Comparison of ENCODE assay signal across 27 mouse cellular contexts in genomic region chr5:64590036-64590435, GRCm38 (mm10).
DNase-seq lines count a peak whose midpoint lies in the region; ATAC-seq lines count a peak whose summit lies in the region.
"Had no signal": no experiment of that assay in that cellular context is flagged by ENCODE, and none has a peak within 500 bp of the region (broad histone marks: within the 10 kb centered on the region; RNA-seq: fewer than 3 reads in every experiment).

No protein-coding gene starts in this region.

- no peak overlapping the region for H3K4me2 ChIP-seq in lung, embryonic 16.5 days (ENCODE audit: low read depth, low read length)
- peak overlapping the region; percentile 45 for H3K4me2 ChIP-seq in liver, embryonic 13.5 days
- no peak overlapping the region for H3K4me2 ChIP-seq in hindbrain, embryonic 14.5 days (replicated peaks)
- H3K4me2 ChIP-seq in midbrain, embryonic 14.5 days (ENCODE audit: low read length), result no peak overlapping the region
- H3K4me2 ChIP-seq: heart, embryonic 15.5 days; hindbrain, embryonic 15.5 days; limb, embryonic 13.5 days; midbrain, embryonic 11.5 days; neural tube, embryonic 13.5 days had no signal

- H3K27ac ChIP-seq in lung, embryonic 16.5 days (ENCODE audit: low read length), result peak overlapping the region; percentile 31; the same call in 1 of the 2 replicates
- H3K27ac ChIP-seq in liver, embryonic 13.5 days, result peak overlapping the region; percentile 98
- H3K27ac ChIP-seq in hindbrain, embryonic 14.5 days, result no peak overlapping the region
- no peak overlapping the region for H3K27ac ChIP-seq in midbrain, embryonic 14.5 days (replicated peaks; ENCODE audit: low read depth, low read length)
- H3K27ac ChIP-seq: heart, embryonic 15.5 days; hindbrain, embryonic 15.5 days; layer of hippocampus, adult 2 months; limb, embryonic 13.5 days; neural tube, embryonic 13.5 days had no signal

- no peak overlapping the region for H3K4me3 ChIP-seq in lung, embryonic 16.5 days (ENCODE audit: low read length)
- H3K4me3 ChIP-seq in liver, embryonic 13.5 days (replicated peaks), result no peak overlapping the region
- H3K4me3 ChIP-seq in hindbrain, embryonic 14.5 days (replicated peaks; ENCODE audit: low read length), result no peak overlapping the region
- H3K4me3 ChIP-seq in midbrain, embryonic 14.5 days (replicated peaks; ENCODE audit: low read depth, low read length), result no peak overlapping the region
- H3K4me3 ChIP-seq: heart, embryonic 15.5 days; hindbrain, embryonic 15.5 days; layer of hippocampus, adult 2 months; limb, embryonic 13.5 days; neural tube, embryonic 13.5 days had no signal

- ATAC-seq in lung, embryonic 16.5 days (ENCODE audit: low read depth), result peak; percentile 52; the same call in 1 of the 2 replicates
- peak; percentile 28; the same call in 1 of the 2 replicates for ATAC-seq in erythroblast, adult 5-6 weeks (replicated peaks; ENCODE audit: low FRiP score, poor library complexity, severe bottlenecking)
- peak; percentile 32 for ATAC-seq in liver, embryonic 13.5 days (ENCODE audit: low read depth)
- ATAC-seq in megakaryocyte-erythroid progenitor cell, adult 5-6 weeks (replicated peaks; ENCODE audit: low FRiP score, low TSS enrichment, poor library complexity, severe bottlenecking), result 0 out of 2 replicates have a peak, but pooled peaks have one; percentile 4
- ATAC-seq in hindbrain, embryonic 14.5 days (ENCODE audit: low FRiP score), result no peak
- ATAC-seq in midbrain, embryonic 14.5 days (ENCODE audit: low FRiP score, low TSS enrichment), result no peak
- ATAC-seq: CD4-positive, CD25-positive, alpha-beta regulatory T cell, adult 4 months; forebrain, postnatal 0 days had no signal

- H3K9me3 ChIP-seq in lung, embryonic 16.5 days (ENCODE audit: control insufficient read depth, low read length), result no peaks in the 10 kb centered on the region
- no peaks in the 10 kb centered on the region for H3K9me3 ChIP-seq in liver, embryonic 13.5 days (replicated peaks)
- H3K9me3 ChIP-seq in hindbrain, embryonic 14.5 days (ENCODE audit: control insufficient read depth, low read length), result no peaks in the 10 kb centered on the region
- no peaks in the 10 kb centered on the region for H3K9me3 ChIP-seq in midbrain, embryonic 14.5 days (ENCODE audit: control insufficient read depth, low read length)
- H3K9me3 ChIP-seq: heart, embryonic 15.5 days; hindbrain, embryonic 15.5 days; limb, embryonic 13.5 days had no signal

- H3K27me3 ChIP-seq in lung, embryonic 16.5 days (ENCODE audit: control insufficient read depth, insufficient read depth, low read depth, low read length), result no peaks in the 10 kb centered on the region
- no peaks in the 10 kb centered on the region for H3K27me3 ChIP-seq in liver, embryonic 13.5 days
- H3K27me3 ChIP-seq in hindbrain, embryonic 14.5 days (ENCODE audit: control insufficient read depth, insufficient read depth, low read length), result no peaks in the 10 kb centered on the region
- H3K27me3 ChIP-seq in midbrain, embryonic 14.5 days (ENCODE audit: control insufficient read depth, insufficient read depth, low read length), result no peaks in the 10 kb centered on the region
- H3K27me3 ChIP-seq: heart, embryonic 15.5 days; hindbrain, embryonic 15.5 days; limb, embryonic 13.5 days; neural tube, embryonic 13.5 days had no signal

- WGBS in lung, embryonic 16.5 days, result 55% methylated on average over 5 of the region's 5 CpGs
- 43% methylated on average over 5 of the region's 5 CpGs for WGBS in liver, embryonic 13.5 days (ENCODE audit: insufficient replicate concordance)
- 93% methylated on average over 5 of the region's 5 CpGs for WGBS in hindbrain, embryonic 14.5 days
- whole genome bisulfite sequencing in midbrain, embryonic 14.5 days, result 91% methylated on average over 5 of the region's 5 CpGs

- H3K36me3 ChIP-seq in lung, embryonic 16.5 days (ENCODE audit: control insufficient read depth, insufficient read depth, low read length), result no peaks in the 10 kb centered on the region
- no peaks in the 10 kb centered on the region for H3K36me3 ChIP-seq in liver, embryonic 13.5 days
- H3K36me3 ChIP-seq in hindbrain, embryonic 14.5 days (replicated peaks; ENCODE audit: control insufficient read depth, insufficient read depth), result no peaks in the 10 kb centered on the region
- H3K36me3 ChIP-seq in midbrain, embryonic 14.5 days (ENCODE audit: control insufficient read depth, insufficient read depth, low read length), result no peaks in the 10 kb centered on the region
- H3K36me3 ChIP-seq: heart, embryonic 15.5 days; hindbrain, embryonic 15.5 days; limb, embryonic 13.5 days; neural tube, embryonic 13.5 days had no signal

- peaks cover 11% of the 10 kb centered on the region for H3K4me1 ChIP-seq in lung, embryonic 16.5 days (replicated peaks; ENCODE audit: control insufficient read depth, insufficient read depth, low read length)
- peaks cover 83% of the 10 kb centered on the region for H3K4me1 ChIP-seq in liver, embryonic 13.5 days (replicated peaks)
- H3K4me1 ChIP-seq in hindbrain, embryonic 14.5 days (replicated peaks; ENCODE audit: control insufficient read depth, insufficient read depth, low read length), result peaks cover 4% of the 10 kb centered on the region; the same call in 1 of the 2 replicates
- peaks cover 4% of the 10 kb centered on the region; the same call in 1 of the 2 replicates for H3K4me1 ChIP-seq in midbrain, embryonic 14.5 days (ENCODE audit: control insufficient read depth, insufficient read depth, low read length)

- DNase-seq in lung, postnatal 4 days, result no peak
- no peak for DNase-seq in liver, embryonic 13.5 days
- no peak for DNase-seq in hindbrain, embryonic 14.5 days (ENCODE audit: low spot score)
- no peak for DNase-seq in midbrain, embryonic 14.5 days
- DNase-seq in right cerebral cortex, postnatal 25 days, result no peak
- DNase-seq: adrenal gland, postnatal 14 days; cerebellum, adult 11-12 months; cerebellum, postnatal 10 days; forebrain, postnatal 0 days; gastrocnemius, postnatal 10 days; heart, postnatal 4 days; kidney, adult 18-20 months; kidney, postnatal 36 days; lung, adult 2 months; lung, postnatal 14 days; thymus, adult 2 months; thymus, postnatal 36 days had no signal

- H3K9ac ChIP-seq in lung, embryonic 16.5 days (ENCODE audit: low read length), result no peak overlapping the region
- peak overlapping the region; percentile 48 for H3K9ac ChIP-seq in liver, embryonic 13.5 days
- H3K9ac ChIP-seq in hindbrain, embryonic 14.5 days, result no peak overlapping the region
- H3K9ac ChIP-seq in midbrain, embryonic 14.5 days (replicated peaks; ENCODE audit: low read length), result no peak overlapping the region
- H3K9ac ChIP-seq: forebrain, postnatal 0 days; heart, embryonic 15.5 days; hindbrain, embryonic 15.5 days; limb, embryonic 13.5 days; neural tube, embryonic 13.5 days had no signal

Comparison
In these comparisons a context has a peak if more than half of its experiments do, and no peak if none do; other contexts are left out.
1. ATAC-seq: peak in lung, embryonic 16.5 days (single experiment), erythroblast, adult 5-6 weeks (single experiment), liver, embryonic 13.5 days (single experiment) and megakaryocyte-erythroid progenitor cell, adult 5-6 weeks (single experiment); none in hindbrain, embryonic 14.5 days (single experiment) and midbrain, embryonic 14.5 days (single experiment).
2. H3K27ac ChIP-seq: peak in lung, embryonic 16.5 days (single experiment) and liver, embryonic 13.5 days (single experiment); none in hindbrain, embryonic 14.5 days (single experiment) and midbrain, embryonic 14.5 days (single experiment).